Comparison of ENCODE assay signal across 17 mouse cellular contexts in genomic region chr5:149221355-149221754, GRCm38 (mm10).
"Had no signal": no experiment of that assay in that cellular context is flagged by ENCODE, and none has a peak within 500 bp of the region (broad histone marks: within the 10 kb centered on the region; RNA-seq: fewer than 3 reads in every experiment).

No protein-coding gene starts in this region.

- H3K4me3 ChIP-seq: layer of hippocampus, adult 2 months; limb, embryonic 13.5 days; liver, embryonic 12.5 days; lung, embryonic 15.5 days; midbrain, embryonic 10.5 days had no signal

- H3K4me2 ChIP-seq: limb, embryonic 13.5 days; liver, embryonic 12.5 days; lung, embryonic 15.5 days had no signal

- DNase-seq: kidney, adult 8-10 months; kidney, postnatal 36 days; left cerebral cortex, postnatal 4 days; lung, postnatal 14 days; right cerebral cortex, adult 18-20 months; right cerebral cortex, postnatal 25 days; thymus, postnatal 14 days had no signal

- H3K9me3 ChIP-seq: limb, embryonic 13.5 days; lung, embryonic 15.5 days had no signal

- H3K36me3 ChIP-seq: lung, embryonic 15.5 days had no signal

- ATAC-seq: intestine, postnatal 0 days; liver, embryonic 12.5 days; midbrain, embryonic 16.5 days had no signal

- H3K27me3 ChIP-seq: limb, embryonic 13.5 days; liver, embryonic 12.5 days; lung, embryonic 15.5 days had no signal

- H3K9ac ChIP-seq: limb, embryonic 13.5 days; liver, embryonic 12.5 days; lung, embryonic 15.5 days had no signal

- H3K27ac ChIP-seq: kidney, postnatal 0 days; layer of hippocampus, adult 2 months; limb, embryonic 13.5 days; liver, embryonic 12.5 days; lung, embryonic 15.5 days; macrophage; midbrain, embryonic 10.5 days; stomach, postnatal 0 days had no signal
